Mouse (Mus musculus): ENCODE data around the gene Kctd11. TPM values are rescaled to one million over a fixed set of nuclear protein-coding genes. Genes with fewer than 3 reads are reported as not detected.
"Not testable (repeated sequence)": the region's sequence is repeated elsewhere in the genome, so short reads cannot be mapped to it uniquely, and the experiment has no call there.

Gene Kctd11
- 4.4 and 4.9 TPM in 2 replicates for total RNA-seq (2021)
- long read RNA-seq, partial matches to known transcripts: 0 of 4 reads
- long read RNA-seq, other reads (novel, unspliced or antisense): 0 of 4 reads

DNA sequence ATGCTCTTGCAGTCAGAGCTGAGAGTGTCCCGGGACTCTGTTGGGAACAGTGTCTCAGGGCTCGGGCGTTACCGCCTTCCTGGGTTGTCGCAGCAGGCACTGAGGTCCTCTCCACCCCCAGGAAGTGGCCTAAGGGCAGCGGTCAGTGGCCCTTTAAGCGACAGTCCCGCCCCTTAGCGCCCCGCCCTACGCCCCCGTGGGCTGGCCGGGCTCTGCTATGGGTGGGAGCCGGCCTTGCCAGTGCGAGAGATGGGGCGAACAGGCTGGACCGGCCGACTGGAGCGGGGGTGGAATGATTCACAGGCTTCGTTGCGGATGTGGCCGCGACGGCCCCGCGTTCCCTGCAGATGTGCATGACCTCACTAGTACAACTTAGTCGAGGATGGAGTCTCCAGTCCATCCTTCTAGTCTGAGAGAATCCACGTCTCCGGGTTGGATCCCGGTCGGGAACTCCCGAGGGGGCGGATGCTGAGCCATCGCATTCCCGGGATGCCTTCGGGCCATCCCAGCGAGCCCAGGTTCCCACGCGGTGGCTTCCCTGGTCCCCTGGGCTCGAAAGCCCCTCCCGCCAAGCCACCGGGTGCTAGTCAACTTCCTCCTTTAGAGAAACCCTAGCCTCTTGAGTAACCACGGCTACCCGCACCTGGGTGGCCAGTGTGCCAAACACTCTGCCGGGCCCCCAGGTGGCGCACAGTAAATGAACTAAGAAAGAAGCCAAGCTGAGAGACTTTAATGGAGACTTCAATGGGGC is at the start of gene Kctd11:
Gene Kctd11 (minus strand): TSS at position 554 of the 751 bp plus-strand sequence.
- DNase-seq: peak; percentile 91

DNA sequence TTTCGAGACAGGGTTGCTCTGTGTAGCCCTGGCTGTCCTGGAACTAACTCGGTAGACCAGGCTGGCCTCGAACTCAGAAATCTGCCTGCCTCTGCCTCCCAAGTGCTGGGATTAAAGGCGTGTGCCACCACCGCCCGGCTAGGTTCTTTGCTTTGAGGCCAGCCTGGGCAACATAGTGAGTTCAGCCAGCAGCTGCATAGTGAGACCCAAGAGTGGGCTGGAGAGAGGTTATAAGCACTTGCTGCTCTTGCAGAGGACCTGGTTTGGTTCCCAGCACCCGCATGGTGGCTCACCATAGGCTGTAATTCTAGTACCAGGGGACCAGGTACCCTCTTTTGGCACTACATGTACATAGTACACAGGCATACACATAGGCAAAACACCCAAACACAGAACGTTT is 49.0 kb upstream of the Kctd11 start:
- not testable (repeated sequence) for DNase-seq

GRCm38 (mm10) chr11:69929712-69930111 is 48.5 kb upstream of the Kctd11 start:
- DNase-seq: no peak

DNA sequence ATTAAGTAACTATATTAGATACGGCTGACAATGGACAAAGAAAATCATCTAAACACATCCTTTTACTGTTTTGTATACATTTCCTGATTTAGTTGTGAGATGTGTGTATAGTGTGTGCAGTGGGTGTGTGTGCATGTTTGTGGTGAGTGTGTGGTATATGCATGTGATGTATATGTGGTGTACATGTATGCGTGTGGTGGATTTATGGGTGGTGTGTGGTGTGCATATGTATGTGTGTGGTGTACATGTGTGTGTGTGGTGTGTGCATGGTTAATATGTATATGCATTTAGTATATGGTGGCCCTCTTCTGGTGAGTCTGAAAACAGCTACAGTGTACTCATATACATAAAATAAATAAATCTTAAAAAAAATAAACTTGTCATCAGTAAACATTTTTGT is 46.3 kb upstream of the Kctd11 start:
- DNase-seq: no peak

- no peak for DNase-seq
Measured at GRCm38 (mm10) chr11:69922796-69923195, 41.6 kb upstream of the Kctd11 start.

GRCm38 (mm10) chr11:69922012-69922756 is 41.0 kb upstream of the Kctd11 start:
- no peak for DNase-seq

GRCm38 (mm10) chr11:69921114-69922011 is 40.2 kb upstream of the Kctd11 start, which contains the start of gene Eif5a:
Gene Eif5a (minus strand): TSS chr11:69921958.
- DNase-seq: peak; percentile 100

- DNase-seq: peak; percentile 62
Measured at GRCm38 (mm10) chr11:69920266-69921031, 39.2 kb upstream of the Kctd11 start.

DNA sequence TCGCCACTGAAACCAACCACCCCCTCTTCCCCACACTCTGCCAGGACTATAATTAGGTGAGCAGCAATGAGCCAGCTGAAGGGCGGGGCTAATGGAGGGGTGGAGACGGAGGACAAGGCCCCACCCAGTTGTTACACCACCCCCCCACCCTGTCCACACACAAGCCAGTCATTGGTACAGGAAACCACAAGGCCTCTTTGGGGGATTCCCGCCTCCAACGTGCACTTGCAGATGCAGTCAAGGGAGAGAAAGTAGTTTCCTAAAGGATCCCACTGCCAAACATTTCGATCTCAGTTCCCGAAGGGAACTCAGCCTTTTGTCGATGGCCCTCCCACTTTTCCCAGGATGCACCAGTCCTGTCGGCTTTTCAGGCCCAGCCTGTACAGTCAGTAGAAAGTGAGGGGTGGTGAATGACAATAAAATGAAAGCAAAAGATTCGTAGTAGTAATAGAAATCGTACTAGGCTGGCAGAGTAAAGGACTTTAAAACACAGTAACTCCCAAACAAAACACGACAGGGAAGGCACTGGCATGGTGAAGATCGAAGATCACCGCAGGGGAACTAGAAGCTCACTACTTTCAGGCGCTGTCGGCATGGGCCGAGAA is 38.6 kb upstream of the Kctd11 start:
- DNase-seq: peak; percentile 80

- no peak for DNase-seq
Measured at GRCm38 (mm10) chr11:69919053-69919452, 37.8 kb upstream of the Kctd11 start.

GRCm38 (mm10) chr11:69918118-69918517 is 36.9 kb upstream of the Kctd11 start:
- DNase-seq: no peak

DNA sequence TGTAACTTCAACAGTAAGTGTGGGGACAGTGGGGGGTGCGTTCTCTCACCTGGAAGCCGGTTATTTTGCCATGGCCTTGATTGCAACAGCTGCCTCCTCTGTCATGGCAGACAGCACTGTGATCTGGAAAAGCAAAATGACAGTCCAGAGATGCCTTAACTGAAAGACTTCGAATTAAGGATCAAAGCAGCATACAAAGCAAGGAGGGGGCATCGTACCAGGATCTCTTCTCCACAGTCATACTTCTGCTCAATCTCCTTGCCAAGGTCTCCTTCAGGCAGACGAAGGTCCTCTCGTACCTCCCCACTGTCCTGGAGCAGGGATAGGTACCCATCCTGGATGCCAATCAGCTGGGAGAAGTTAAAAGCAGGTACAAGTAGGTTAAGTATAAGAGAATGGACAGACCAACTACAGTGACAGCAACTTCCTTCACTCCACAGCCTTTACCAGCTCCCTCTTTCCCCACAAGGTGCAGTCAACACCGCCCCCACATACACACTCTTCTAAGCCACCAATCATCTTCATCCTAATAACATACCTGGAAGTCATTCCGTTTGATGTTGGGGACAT is 36.3 kb upstream of the Kctd11 start:
- no peak for DNase-seq

DNA sequence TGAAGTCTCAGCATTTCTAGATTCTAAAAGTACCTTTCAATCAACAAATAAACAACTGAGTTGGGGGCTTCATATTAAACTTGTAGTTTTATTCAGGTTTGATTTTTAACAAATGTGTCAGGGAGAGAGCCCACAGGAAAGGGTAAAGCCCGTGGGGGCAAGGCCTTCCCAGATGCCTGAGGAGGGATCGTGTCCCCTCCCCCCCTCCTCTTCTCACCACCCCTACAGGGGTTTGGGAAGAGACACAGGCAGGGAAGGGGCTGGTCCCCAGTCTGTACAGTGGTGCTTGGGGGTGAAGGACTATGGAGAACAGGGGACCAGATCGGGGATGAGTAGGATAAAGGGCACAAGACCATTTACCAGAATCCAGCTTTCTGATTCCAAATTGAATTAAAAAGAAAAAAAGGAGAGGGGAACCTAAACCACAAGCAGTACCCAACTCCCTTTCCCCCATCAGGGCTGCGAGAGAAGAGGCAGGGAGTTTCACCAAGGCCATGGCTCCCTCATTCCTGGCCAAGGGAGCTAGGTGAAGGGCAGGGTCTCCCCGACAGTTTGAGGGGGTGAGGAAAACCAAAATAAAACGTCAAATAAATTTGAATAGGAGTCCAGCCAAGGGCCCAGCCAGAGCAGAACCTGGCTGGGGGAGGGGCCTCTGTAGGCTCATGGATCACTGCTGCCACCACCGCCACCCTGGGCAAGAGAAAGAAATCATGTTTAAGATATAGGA is 35.6 kb upstream of the Kctd11 start:
- not testable (repeated sequence) for DNase-seq

DNA sequence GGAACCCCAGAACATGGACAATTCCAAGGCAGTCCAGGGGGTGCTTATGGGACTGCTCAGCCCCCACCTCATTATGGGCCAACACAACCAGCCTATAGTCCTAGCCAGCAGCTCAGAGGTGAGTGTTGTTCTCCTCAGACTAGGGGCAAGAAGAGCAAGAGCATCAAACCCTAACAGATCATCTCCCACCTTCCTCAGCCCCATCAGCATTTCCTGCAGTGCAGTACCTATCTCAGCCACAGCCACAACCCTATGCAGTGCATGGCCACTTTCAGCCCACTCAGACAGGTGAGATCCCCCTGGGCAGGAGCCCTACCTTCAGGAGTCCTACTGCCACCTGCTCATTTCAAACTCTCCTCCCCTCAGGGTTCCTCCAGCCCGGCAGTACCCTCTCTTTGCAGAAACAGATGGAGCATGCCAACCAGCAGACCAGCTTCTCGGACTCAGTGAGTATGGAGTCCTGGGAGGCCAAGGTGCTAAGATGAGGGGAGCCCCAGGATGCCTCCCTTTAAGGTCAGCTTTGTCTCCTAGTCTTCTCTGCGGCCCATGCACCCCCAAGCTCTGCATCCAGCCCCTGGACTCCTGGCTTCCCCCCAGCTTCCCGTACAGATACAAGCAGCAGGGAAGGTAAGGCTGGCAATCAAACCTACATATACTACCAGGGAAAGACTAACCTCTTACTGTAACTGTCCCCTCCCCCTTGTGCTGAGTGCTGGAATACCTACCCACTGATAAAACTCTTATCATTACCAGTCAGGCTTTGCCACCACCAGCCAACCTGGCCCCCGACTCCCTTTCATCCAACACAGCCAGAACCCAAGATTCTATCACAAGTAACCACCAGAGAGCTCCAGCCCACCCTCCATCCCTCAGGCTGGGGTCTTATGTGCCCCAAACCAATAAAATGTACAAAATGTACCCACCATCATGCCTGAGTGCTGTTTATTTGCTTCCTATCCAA is 34.7 kb upstream of the Kctd11 start:
- DNase-seq: no peak

- no peak for DNase-seq
Measured at GRCm38 (mm10) chr11:69914917-69915430, 33.8 kb upstream of the Kctd11 start.

GRCm38 (mm10) chr11:69914372-69914764 is 33.2 kb upstream of the Kctd11 start:
- DNase-seq: no peak

GRCm38 (mm10) chr11:69913554-69914371 is 32.6 kb upstream of the Kctd11 start, which contains the start of gene Gps2:
Gene Gps2 (plus strand): TSS chr11:69913888.
- DNase-seq: peak; percentile 91
